Mouse (Mus musculus) testis, adult 2 months (tissue): ENCODE measurements around the gene Mrps6.

Experiments used
- CTCF ChIP-seq: fragments of 200-500 bp; IDR thresholded peaks from 2 replicates; pipeline ENCODE4 v1.5.1; 2012; ENCODE audit warnings: low read depth, mild to moderate bottlenecking, inconsistent platforms, low read length, moderate library complexity; ENCODE audit not compliant: control insufficient read depth, insufficient read depth, insufficient replicate concordance
- POLR2A ChIP-seq: fragments of 200-500 bp; IDR thresholded peaks from 2 replicates; pipeline ENCODE4 v1.6.1; 2012; ENCODE audit warnings: low read depth, mild to moderate bottlenecking, inconsistent platforms, low read length, moderate library complexity; ENCODE audit not compliant: control insufficient read depth

DNA sequence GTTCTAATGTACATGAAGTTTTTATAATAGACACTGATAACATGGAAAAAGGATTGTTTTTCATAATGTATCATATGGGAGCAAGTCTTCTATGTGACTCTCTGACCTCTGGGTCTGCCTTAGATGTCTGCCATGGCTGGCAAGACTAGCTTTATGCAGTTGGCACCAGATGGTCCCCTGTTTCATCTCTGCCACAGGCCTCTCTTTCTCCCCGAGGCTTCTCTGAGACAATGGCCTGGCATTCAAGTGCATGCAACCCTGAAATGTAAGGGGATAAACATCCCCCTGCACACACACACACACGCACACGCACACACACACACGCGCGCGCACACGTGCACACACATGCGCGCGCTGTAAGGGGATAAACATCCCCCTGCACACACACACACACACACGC is 83.0 kb downstream of the Mrps6 start:
- no peak for TF ChIP-seq CTCF
- no peak for TF ChIP-seq POLR2A
